Mouse (Mus musculus): Measurements from ENCODE around the gene Klre1. TPM values are rescaled to one million over a fixed set of nuclear protein-coding genes. Genes with fewer than 3 reads are reported as not detected.

The Klre1 gene
- polyA plus RNA-seq, 1 experiment from 2014 or later, result not detected

DNA sequence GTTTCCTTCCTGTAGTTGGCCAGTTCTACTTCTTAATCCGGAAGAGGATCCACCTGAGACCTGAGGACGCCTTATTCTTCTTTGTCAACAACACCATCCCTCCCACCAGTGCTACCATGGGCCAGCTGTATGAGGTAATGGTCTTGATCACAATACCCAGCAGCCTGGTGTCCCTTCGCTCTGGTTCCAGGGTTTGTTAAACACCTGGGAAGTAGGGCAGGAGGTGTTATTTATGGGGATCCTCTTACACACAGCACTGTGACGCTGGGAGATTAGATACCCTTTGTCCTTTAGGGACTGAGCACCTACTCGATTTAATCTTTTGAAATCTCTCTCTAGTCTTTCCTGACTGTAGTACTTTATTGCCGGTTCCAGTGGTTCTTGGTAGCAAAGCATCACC is 39.1 kb upstream of the Klre1 start:
- DNase-seq (ENCODE audit: low spot score) (no peak), ATAC-seq (ENCODE audit: low read depth) (peak; percentile 79; the same call in 1 of the 2 replicates)
- Histone ChIP-seq H3K4me1 (ENCODE audit: control insufficient read depth, insufficient read depth, low read length) (peaks cover 6% of the 10 kb centered on the region; the same call in 1 of the 2 replicates), H3K36me3 (ENCODE audit: control insufficient read depth, insufficient read depth, low read length) (peaks cover 46% of the 10 kb centered on the region), H3K27me3 (replicated peaks; ENCODE audit: control insufficient read depth, insufficient read depth, low read length) (no peaks in the 10 kb centered on the region), H3K4me3 (ENCODE audit: low read depth, low read length) (no peak overlapping the region), H3K9me3 (ENCODE audit: control insufficient read depth, low read length) (no peaks in the 10 kb centered on the region), H3K27ac (replicated peaks; ENCODE audit: low read depth, low read length) (no peak overlapping the region), H3K9ac (ENCODE audit: low read depth, low read length) (no peak overlapping the region), H3K4me2 (ENCODE audit: low read depth, low read length) (no peak overlapping the region)
- WGBS, result 85% methylated on average over 6 of the region's 6 CpGs

DNA sequence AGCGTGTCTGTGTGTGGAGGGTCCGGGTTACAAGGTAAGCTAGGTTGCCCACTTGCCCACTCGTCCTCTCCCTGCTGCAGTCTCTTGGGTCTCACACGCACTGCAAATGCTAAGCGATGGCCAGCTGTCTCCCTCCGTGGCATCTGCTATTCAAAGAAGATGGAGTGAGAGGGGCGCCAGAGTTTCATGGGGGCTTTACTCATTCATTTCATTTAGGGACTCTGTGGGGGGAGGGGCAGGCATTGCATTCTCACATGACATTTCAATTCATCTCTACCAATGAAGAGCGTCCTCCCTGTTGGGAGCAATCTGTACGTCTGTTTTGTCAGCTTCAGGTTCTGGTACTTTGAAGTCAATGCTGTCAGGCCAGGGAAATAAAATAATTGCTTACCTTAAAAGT is 35.8 kb upstream of the Klre1 start:
- Histone ChIP-seq H3K4me3 (ENCODE audit: low read depth, low read length) (no peak overlapping the region), H3K9ac (ENCODE audit: low read depth, low read length) (no peak overlapping the region), H3K9me3 (ENCODE audit: control insufficient read depth, low read length) (no peaks in the 10 kb centered on the region), H3K4me2 (ENCODE audit: low read depth, low read length) (no peak overlapping the region), H3K4me1 (ENCODE audit: control insufficient read depth, insufficient read depth, low read length) (no peaks in the 10 kb centered on the region), H3K36me3 (ENCODE audit: control insufficient read depth, insufficient read depth, low read length) (peaks cover 46% of the 10 kb centered on the region), H3K27ac (replicated peaks; ENCODE audit: low read depth, low read length) (no peak overlapping the region), H3K27me3 (replicated peaks; ENCODE audit: control insufficient read depth, insufficient read depth, low read length) (no peaks in the 10 kb centered on the region)
- no peak for ATAC-seq (ENCODE audit: low read depth)
- 77% methylated on average over 9 of the region's 9 CpGs for WGBS
- DNase-seq (ENCODE audit: low spot score), result no peak

DNA sequence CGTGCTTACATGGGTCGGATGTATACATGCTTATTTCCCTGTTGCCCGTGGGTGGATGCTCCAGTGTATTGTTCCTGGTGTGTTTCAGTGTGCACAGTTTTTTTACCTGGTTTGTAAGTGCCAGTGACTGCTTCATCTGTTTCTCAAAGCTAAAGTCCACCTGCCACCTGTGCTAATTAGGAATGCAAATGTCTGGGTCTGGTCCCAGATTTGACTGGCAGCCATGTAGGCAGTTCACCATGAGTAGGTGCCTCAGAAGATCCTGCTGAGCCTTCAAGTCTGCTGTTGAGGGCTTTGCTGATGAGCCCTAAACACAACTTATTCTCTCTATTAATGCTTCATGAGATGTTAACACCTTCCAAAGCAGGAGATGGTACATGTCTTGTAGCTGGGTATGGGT is 35.2 kb upstream of the Klre1 start:
- Histone ChIP-seq H3K4me2 (ENCODE audit: low read depth, low read length) (no peak overlapping the region), H3K27me3 (replicated peaks; ENCODE audit: control insufficient read depth, insufficient read depth, low read length) (no peaks in the 10 kb centered on the region), H3K4me1 (ENCODE audit: control insufficient read depth, insufficient read depth, low read length) (no peaks in the 10 kb centered on the region), H3K9ac (ENCODE audit: low read depth, low read length) (no peak overlapping the region), H3K9me3 (ENCODE audit: control insufficient read depth, low read length) (no peaks in the 10 kb centered on the region), H3K4me3 (ENCODE audit: low read depth, low read length) (no peak overlapping the region), H3K27ac (replicated peaks; ENCODE audit: low read depth, low read length) (no peak overlapping the region), H3K36me3 (ENCODE audit: control insufficient read depth, insufficient read depth, low read length) (peaks cover 44% of the 10 kb centered on the region)
- 91% methylated on average over 3 of the region's 3 CpGs for WGBS
- DNase-seq (ENCODE audit: low spot score) (no peak), ATAC-seq (ENCODE audit: low read depth) (no peak)

DNA sequence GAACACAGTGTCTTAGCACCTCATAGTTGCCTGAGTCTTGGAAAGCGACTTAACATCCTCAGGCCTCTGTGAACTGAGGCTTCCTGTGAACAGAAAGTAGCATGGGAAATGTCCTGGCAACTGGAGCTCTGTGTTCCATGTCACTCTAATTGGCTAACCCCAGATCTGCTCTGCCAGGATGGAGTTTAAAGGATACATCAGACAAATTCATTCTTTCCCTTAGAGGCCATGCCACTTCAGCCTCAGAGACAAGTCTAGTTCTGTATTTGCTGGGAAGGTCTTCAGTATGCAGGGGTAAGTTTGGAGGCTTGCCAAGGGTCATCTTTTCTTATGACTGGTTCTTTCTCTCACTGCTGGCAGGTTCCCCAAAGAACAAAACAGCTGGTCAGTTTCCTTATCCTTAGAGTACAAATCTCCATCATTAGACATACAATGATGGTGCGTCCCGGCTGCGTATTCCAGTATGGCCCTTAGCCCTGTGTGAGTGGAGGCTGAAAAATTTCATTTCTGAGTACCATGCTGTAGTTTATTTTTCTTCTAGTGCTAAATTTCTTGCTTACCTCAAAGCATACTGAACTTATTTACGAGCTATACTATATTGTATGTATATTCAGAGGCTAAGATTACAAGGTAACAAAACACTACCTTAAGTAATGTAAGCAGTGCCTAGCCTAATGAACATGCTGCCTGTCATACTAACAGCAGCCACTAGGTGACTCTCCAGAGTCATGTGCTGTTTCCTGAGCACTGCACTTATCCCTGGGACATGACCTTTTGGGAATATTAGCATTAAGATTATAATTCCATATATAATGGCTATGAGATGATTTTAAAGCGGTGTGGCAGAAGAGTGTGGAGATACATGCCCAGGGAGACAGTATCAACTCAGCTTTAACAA is 33.7 kb upstream of the Klre1 start:
- Histone ChIP-seq H3K9ac (ENCODE audit: low read depth, low read length) (no peak overlapping the region), H3K4me1 (ENCODE audit: control insufficient read depth, insufficient read depth, low read length) (no peaks in the 10 kb centered on the region), H3K36me3 (ENCODE audit: control insufficient read depth, insufficient read depth, low read length) (peaks cover 32% of the 10 kb centered on the region), H3K27ac (replicated peaks; ENCODE audit: low read depth, low read length) (no peak overlapping the region), H3K4me3 (ENCODE audit: low read depth, low read length) (no peak overlapping the region), H3K27me3 (replicated peaks; ENCODE audit: control insufficient read depth, insufficient read depth, low read length) (no peaks in the 10 kb centered on the region), H3K4me2 (ENCODE audit: low read depth, low read length) (no peak overlapping the region), H3K9me3 (ENCODE audit: control insufficient read depth, low read length) (no peaks in the 10 kb centered on the region)
- ATAC-seq (ENCODE audit: low read depth) (peak; percentile 83), DNase-seq (ENCODE audit: low spot score) (peak; percentile 72)
- 63% methylated on average over 6 of the region's 6 CpGs for WGBS

DNA sequence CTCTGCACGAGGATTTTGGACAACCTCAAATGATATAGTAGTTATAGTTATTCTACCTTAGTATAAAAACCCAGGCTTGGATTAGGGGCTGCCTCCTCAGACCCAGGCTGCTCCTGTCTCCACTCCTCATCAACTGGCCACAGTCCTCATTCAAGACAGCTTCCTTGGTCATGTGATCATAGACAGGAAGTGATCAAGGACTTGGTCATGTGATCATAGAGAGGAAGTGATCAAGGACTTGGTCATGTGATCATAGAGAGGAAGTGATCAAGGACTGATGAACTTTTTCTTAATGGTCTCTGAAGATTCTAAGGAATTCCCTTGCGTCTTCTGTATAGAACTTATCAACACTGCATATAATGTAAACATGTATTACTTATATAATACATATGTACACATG is 30.4 kb upstream of the Klre1 start:
- no peak for ATAC-seq (ENCODE audit: low read depth)
- no peak overlapping the region for H3K4me2 ChIP-seq (ENCODE audit: low read depth, low read length)
- no peaks in the 10 kb centered on the region for H3K27me3 ChIP-seq (replicated peaks; ENCODE audit: control insufficient read depth, insufficient read depth, low read length)
- WGBS, result 86% methylated on average over 2 of the region's 2 CpGs
- no peak overlapping the region for H3K27ac ChIP-seq (replicated peaks; ENCODE audit: low read depth, low read length)
- no peaks in the 10 kb centered on the region for H3K9me3 ChIP-seq (ENCODE audit: control insufficient read depth, low read length)
- no peaks in the 10 kb centered on the region; the same call in 1 of the 2 replicates for H3K36me3 ChIP-seq (ENCODE audit: control insufficient read depth, insufficient read depth, low read length)
- no peak for DNase-seq (ENCODE audit: low spot score)
- H3K4me1 ChIP-seq (ENCODE audit: control insufficient read depth, insufficient read depth, low read length), result no peaks in the 10 kb centered on the region
- H3K9ac ChIP-seq (ENCODE audit: low read depth, low read length), result no peak overlapping the region
- no peak overlapping the region for H3K4me3 ChIP-seq (ENCODE audit: low read depth, low read length)

DNA sequence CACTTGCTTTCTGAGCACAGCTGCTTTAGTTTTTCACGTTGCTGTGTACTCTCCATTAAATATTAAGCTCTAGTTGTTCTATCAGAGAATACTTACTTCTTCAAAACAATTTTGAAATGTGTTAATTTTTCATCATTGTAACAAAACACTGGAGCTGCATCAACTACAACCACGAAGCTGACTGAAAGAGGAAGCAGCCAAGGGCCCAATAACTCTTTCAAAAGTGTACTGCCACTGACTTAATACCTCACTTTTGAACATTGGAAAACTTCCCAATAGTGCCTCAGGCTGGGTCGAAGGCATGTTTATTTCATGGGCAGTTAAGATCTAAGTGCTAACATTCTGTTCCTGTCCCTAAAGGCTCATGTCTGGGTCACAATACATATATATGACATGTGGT is 29.7 kb upstream of the Klre1 start:
- no peak overlapping the region for H3K27ac ChIP-seq (replicated peaks; ENCODE audit: low read depth, low read length)
- no peak for DNase-seq (ENCODE audit: low spot score)
- no peaks in the 10 kb centered on the region for H3K36me3 ChIP-seq (ENCODE audit: control insufficient read depth, insufficient read depth, low read length)
- H3K4me1 ChIP-seq (ENCODE audit: control insufficient read depth, insufficient read depth, low read length), result no peaks in the 10 kb centered on the region
- no peak overlapping the region for H3K4me3 ChIP-seq (ENCODE audit: low read depth, low read length)
- no peak overlapping the region for H3K4me2 ChIP-seq (ENCODE audit: low read depth, low read length)
- H3K9me3 ChIP-seq (ENCODE audit: control insufficient read depth, low read length), result no peaks in the 10 kb centered on the region
- WGBS, result 72% methylated on average over 3 of the region's 3 CpGs
- no peak for ATAC-seq (ENCODE audit: low read depth)
- no peaks in the 10 kb centered on the region for H3K27me3 ChIP-seq (replicated peaks; ENCODE audit: control insufficient read depth, insufficient read depth, low read length)
- no peak overlapping the region for H3K9ac ChIP-seq (ENCODE audit: low read depth, low read length)

DNA sequence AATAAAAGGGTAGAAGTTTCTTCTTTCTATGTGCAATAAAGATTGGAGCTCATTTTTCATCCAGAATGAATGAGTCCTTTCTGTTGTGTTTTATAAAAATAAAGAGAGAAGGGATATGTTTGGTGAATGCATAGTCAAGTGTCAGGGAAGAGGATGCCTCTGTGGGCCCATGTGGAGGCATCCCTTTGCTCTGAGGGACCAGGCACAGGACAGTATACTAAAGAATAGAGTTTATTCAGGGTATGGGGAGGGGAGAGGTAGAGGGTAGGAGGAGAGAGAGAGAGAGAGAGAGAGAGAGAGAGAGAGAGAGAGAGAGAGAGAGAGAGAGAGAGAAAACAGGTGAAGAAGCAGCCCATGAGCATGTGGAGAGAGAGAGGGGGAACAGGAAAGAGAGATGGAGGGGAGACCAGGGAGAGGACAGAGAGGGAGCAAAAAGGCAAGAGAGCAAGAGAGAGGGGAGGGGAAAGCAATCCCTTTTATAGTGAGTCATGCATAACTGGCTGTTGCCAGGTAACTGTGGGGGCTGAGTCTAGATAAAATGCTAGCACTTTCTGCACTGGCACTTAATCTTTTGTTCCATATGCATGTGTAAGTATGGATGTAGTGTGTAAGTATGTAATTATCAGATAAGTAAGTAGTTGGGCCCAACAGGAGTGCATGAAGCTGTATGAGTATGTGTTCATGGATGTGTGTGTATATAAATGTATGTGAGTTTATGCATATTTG is 20.2 kb upstream of the Klre1 start:
- ATAC-seq (ENCODE audit: low read depth), result no peak
- no peak overlapping the region for H3K4me3 ChIP-seq (ENCODE audit: low read depth, low read length)
- no peaks in the 10 kb centered on the region for H3K9me3 ChIP-seq (ENCODE audit: control insufficient read depth, low read length)
- H3K27me3 ChIP-seq (replicated peaks; ENCODE audit: control insufficient read depth, insufficient read depth, low read length), result no peaks in the 10 kb centered on the region
- H3K36me3 ChIP-seq (ENCODE audit: control insufficient read depth, insufficient read depth, low read length), result no peaks in the 10 kb centered on the region
- no peak overlapping the region for H3K27ac ChIP-seq (replicated peaks; ENCODE audit: low read depth, low read length)
- H3K4me1 ChIP-seq (ENCODE audit: control insufficient read depth, insufficient read depth, low read length), result no peaks in the 10 kb centered on the region
- H3K9ac ChIP-seq (ENCODE audit: low read depth, low read length), result no peak overlapping the region
- no peak for DNase-seq (ENCODE audit: low spot score)
- no peak overlapping the region for H3K4me2 ChIP-seq (ENCODE audit: low read depth, low read length)

GRCm38 (mm10) chr6:129558946-129559640 is 18.6 kb upstream of the Klre1 start:
- DNase-seq (ENCODE audit: low spot score), result peak; percentile 77
- H3K4me1 ChIP-seq (ENCODE audit: control insufficient read depth, insufficient read depth, low read length), result no peaks in the 10 kb centered on the region
- no peaks in the 10 kb centered on the region for H3K27me3 ChIP-seq (replicated peaks; ENCODE audit: control insufficient read depth, insufficient read depth, low read length)
- H3K36me3 ChIP-seq (ENCODE audit: control insufficient read depth, insufficient read depth, low read length), result no peaks in the 10 kb centered on the region
- no peak overlapping the region for H3K27ac ChIP-seq (replicated peaks; ENCODE audit: low read depth, low read length)
- no peak overlapping the region for H3K4me3 ChIP-seq (ENCODE audit: low read depth, low read length)
- H3K9me3 ChIP-seq (ENCODE audit: control insufficient read depth, low read length), result no peaks in the 10 kb centered on the region
- WGBS, result 19% methylated on average over 12 of the region's 12 CpGs
- ATAC-seq (ENCODE audit: low read depth), result peak; percentile 77
- no peak overlapping the region for H3K4me2 ChIP-seq (ENCODE audit: low read depth, low read length)
- no peak overlapping the region for H3K9ac ChIP-seq (ENCODE audit: low read depth, low read length)
